Mouse (Mus musculus): ENCODE data around the gene Lrfn4.
A peak's percentile ranks its signal among the peaks of the same experiment; 100 is the strongest.

Gene Lrfn4

DNA sequence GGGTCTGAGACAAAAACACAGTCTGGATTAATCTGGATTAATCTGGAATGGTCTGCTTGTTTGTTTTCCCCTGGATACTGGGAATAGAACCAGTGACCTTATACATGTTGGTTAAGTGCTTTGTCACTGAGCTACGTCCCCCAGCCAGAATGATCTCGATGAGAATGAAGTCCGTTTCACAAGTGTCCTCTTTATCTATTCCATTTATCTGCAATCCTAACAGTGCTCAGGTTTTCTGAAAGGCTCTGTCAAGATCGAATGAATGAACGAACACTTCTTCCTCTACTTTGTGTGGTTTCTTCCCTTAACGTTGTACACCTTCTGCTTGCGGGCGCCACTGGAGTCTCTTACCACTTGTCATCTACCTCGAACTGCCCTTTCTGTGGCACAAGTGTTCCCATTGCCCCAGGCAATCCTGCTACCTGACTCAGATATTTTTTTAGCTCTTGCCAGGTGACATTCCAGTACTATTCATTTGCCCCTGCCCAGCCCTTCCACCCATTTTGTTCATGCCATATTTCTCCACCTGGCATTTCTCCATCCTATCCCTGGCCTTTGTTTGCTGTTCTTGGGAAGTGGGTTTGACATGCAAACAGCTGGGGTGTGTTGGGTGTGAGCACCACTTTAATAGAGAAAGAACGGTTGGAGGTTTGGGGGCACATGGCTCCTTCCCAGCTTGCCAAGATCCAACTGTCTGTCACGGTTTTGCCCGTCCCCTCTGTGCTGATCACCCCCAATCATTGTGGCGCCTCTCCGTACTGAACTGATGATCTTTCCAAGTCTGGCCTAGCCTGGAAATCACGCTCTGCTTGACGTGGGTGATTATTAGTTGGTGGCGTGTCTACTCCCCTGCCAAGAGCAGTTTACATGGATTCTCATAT is 45.9 kb downstream of the Lrfn4 start:
- DNase-seq (ENCODE audit: low spot score in 2 of 2) = no peak

DNA sequence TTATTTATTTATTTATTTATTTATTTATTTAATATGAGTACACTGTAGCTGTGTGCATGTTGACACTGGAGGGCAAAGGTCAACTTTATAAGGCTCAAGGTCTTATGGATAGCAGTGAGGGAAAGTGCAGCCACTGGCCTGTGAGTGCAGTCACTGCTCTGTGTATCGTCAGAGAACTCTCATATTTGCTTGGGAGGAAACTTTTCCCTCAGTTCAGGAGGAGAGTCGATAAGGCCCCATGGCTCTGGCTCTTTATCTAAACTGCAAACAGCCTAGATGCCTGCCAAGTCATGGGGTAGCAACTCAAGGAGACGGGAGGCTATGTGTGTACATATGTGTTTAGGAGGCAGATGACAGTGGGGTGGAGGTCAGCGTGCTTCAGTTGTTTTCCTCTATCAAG is 46.6 kb downstream of the Lrfn4 start:
- DNase-seq (ENCODE audit: low spot score in 2 of 2) = peak; percentile 50 to 70

DNA sequence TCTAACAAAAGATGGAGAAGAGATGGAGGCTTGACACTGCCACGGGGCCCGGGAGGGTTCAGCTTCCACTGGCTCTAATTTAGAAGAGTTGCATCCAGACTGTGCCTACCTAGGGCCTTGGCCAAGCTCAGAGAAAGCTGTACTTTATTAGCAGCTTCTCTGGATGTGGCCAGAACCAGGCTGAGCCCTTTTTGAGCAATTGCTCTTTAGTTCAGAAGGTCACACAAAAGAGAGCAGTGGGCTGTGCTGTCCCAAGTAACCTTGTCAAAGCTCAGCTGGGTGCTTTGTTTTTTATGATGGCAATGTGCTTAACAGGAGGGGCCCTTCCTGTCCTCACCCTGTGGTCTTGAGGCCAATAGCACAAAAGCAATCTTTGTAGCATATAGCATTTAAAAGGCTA is 47.8 kb downstream of the Lrfn4 start:
- no peak for DNase-seq (ENCODE audit: low spot score in 2 of 2)

DNA sequence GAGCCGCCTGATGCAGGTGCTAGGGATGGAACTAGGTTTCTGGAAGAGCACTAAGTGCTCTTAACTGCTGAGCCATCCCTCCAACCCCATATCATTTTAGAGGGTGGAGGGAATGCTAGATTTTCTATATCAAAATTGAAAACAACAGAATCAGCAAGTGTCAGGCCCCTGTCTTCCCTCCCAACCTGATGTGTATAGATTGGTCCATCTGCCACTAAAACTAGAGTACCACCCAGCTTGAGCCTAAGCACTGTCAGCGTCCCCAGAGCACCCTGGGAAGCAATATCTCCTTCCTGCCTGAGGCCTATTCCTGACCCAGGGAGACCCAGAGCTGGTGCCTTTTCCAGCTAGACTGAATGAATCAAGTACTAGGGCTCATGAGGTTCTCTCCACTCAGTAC is 48.6 kb downstream of the Lrfn4 start:
- no peak for DNase-seq (ENCODE audit: low spot score in 2 of 2)

DNA sequence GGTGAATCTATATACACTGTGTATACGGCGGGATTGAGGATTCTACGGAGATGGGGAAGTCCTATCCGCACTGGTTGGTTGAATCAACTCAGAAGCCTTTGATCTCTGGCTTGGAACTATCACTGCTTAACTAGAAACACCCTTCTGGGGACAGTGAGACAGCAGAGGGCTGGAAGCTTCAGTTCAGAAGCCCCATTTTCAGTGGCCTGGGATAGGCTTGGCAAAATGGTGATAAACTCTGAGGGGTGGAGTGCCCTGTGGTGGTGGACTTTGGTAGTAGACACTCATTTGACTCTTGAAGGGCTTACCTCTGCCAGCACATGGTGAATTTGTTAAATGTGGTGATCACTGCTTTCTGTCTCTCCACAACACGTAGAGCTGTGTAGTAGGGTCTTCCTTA is 49.8 kb downstream of the Lrfn4 start:
- peak in 1 of 2 experiments; percentile 23 for DNase-seq (ENCODE audit: low spot score in 2 of 2)

Measured in spleen, postnatal 36 days (tissue).